Mouse (Mus musculus): Measurements from ENCODE around the gene S100a3. TPM values are rescaled to one million over a fixed set of nuclear protein-coding genes. Genes with fewer than 3 reads are reported as not detected.

S100a3 gene
- total and polyA plus RNA-seq, 3 experiments, result 0.03 to 0.04 TPM; not detected in 1

DNA sequence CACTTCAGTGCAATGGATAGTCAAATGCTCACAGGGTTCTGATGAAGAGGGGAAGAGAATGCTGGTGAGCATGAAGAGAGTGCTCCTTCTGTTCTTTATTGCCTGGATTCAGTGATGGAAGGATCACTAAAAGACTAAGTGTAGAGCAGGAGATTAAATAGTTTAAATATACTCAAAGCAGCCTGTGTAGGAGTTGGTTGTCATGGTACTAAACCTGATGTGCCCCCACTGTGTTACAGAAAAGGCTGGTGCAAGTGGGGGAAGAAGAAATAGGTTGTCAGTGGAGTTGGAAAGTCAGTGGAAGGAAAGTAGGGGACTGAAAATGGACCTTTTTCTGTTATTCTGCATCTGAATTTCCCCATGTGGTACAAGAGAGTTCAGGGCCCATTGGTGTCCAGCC, 88.6 kb downstream of the S100a3 start:
- no peaks in the 10 kb centered on the region for H3K36me3 ChIP-seq (ENCODE audit: control insufficient read depth in 1 of 2, insufficient read depth in 2 of 2, low read length in 2 of 2)
- H3K4me1 ChIP-seq (ENCODE audit: control insufficient read depth in 1 of 2, insufficient read depth in 2 of 2, low read length in 2 of 2), result no peaks in the 10 kb centered on the region
- peaks cover 0 to 3% of the 10 kb centered on the region in 2 experiments; a peak in 2 of 4 replicates for H3K27me3 ChIP-seq (ENCODE audit: control insufficient read depth in 1 of 2, insufficient read depth in 2 of 2, low read length in 2 of 2)
- DNase-seq (ENCODE audit: low read depth, low spot score), result no peak
- TF ChIP-seq MEF2A (IDR thresholded peaks at IDR 0.05; ENCODE audit: extremely low read depth, insufficient replicate concordance, low read depth, low read length, poor library complexity, severe bottlenecking) (no peak), RCOR1 (IDR thresholded peaks at IDR 0.05; ENCODE audit: low read depth, low read length) (no peak), POLR2AphosphoS5 (IDR thresholded peaks at IDR 0.05; ENCODE audit: borderline replicate concordance, low read depth, low read length) (no peak), GABPA (IDR thresholded peaks at IDR 0.05; ENCODE audit: low read depth, low read length) (no peak), POLR2A (IDR thresholded peaks at IDR 0.05; ENCODE audit: control insufficient read depth in 1 of 2, insufficient read depth in 1 of 2, low read depth in 1 of 2, low read length in 2 of 2, poor library complexity in 1 of 2) (no peak), BHLHE40 (IDR thresholded peaks at IDR 0.05; ENCODE audit: borderline replicate concordance, low read depth, low read length) (no peak)
- no peaks in the 10 kb centered on the region for H3K9me3 ChIP-seq (replicated peaks; ENCODE audit: insufficient read depth, low read length)
- no peak overlapping the region for H3K4me3 ChIP-seq (ENCODE audit: control insufficient read depth in 1 of 2, insufficient read depth in 1 of 2, low read depth in 2 of 2, low read length in 2 of 2)
- H3K27ac ChIP-seq (ENCODE audit: control insufficient read depth, low read depth, low read length), result no peak overlapping the region
- no peaks in the 10 kb centered on the region for H3K79me2 ChIP-seq (ENCODE audit: control insufficient read depth, insufficient read depth, low read length, poor library complexity)
- no peak overlapping the region for H3K9ac ChIP-seq (ENCODE audit: control insufficient read depth, low read depth, low read length, poor library complexity, severe bottlenecking)

DNA sequence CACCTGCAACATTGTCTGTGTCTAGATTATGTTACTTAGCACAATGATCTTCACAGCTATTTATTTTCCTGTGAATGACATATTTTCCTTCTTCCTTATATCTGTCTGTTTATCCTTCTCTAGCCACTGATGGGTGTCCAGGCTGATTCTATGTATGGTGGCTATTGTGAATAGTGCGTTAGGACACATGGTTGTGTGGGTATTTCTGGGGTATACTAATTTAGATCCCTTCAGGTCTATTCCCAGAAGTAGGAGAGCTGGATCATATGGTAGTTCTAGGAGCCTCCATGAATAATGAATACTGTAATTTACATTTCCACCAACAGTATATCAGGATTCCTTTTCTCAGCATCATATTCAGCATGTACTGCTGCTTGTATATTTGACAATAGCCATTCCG, 89.5 kb downstream of the S100a3 start:
- no peak overlapping the region for H3K27ac ChIP-seq (ENCODE audit: control insufficient read depth, low read depth, low read length)
- no peak for DNase-seq (ENCODE audit: low read depth, low spot score)
- no peaks in the 10 kb centered on the region for H3K4me1 ChIP-seq (ENCODE audit: control insufficient read depth in 1 of 2, insufficient read depth in 2 of 2, low read length in 2 of 2)
- no peaks in the 10 kb centered on the region for H3K79me2 ChIP-seq (ENCODE audit: control insufficient read depth, insufficient read depth, low read length, poor library complexity)
- no peaks in the 10 kb centered on the region for H3K9me3 ChIP-seq (replicated peaks; ENCODE audit: insufficient read depth, low read length)
- H3K9ac ChIP-seq (ENCODE audit: control insufficient read depth, low read depth, low read length, poor library complexity, severe bottlenecking), result no peak overlapping the region
- H3K27me3 ChIP-seq (ENCODE audit: control insufficient read depth in 1 of 2, insufficient read depth in 2 of 2, low read length in 2 of 2), result peaks cover 0 to 3% of the 10 kb centered on the region in 2 experiments; a peak in 2 of 4 replicates
- no peak overlapping the region for H3K4me3 ChIP-seq (ENCODE audit: control insufficient read depth in 1 of 2, insufficient read depth in 1 of 2, low read depth in 2 of 2, low read length in 2 of 2)
- no peaks in the 10 kb centered on the region for H3K36me3 ChIP-seq (ENCODE audit: control insufficient read depth in 1 of 2, insufficient read depth in 2 of 2, low read length in 2 of 2)
- TF ChIP-seq USF1 (IDR thresholded peaks at IDR 0.05; ENCODE audit: low read depth, low read length) (no peak), ELF1 (IDR thresholded peaks at IDR 0.05; ENCODE audit: low read depth, low read length) (no peak), ZMIZ1 (IDR thresholded peaks at IDR 0.05; ENCODE audit: low read depth, low read length) (no peak), ZC3H11A (IDR thresholded peaks at IDR 0.05; ENCODE audit: low read depth, low read length) (no peak), E2F4 (IDR thresholded peaks at IDR 0.05; ENCODE audit: borderline replicate concordance, low read depth, low read length) (no peak), SMC3 (IDR thresholded peaks at IDR 0.05; ENCODE audit: low read depth, low read length) (no peak), ZNF384 (IDR thresholded peaks at IDR 0.05; ENCODE audit: low read depth, low read length) (no peak), NRF1 (IDR thresholded peaks at IDR 0.05; ENCODE audit: insufficient read depth, low read depth, low read length, poor library complexity, severe bottlenecking) (no peak), NELFE (IDR thresholded peaks at IDR 0.05; ENCODE audit: low read depth, low read length) (no peak)

Other genes starting within 250 kb of the S100a3 start
- gene Slc27a3, start 170.6 kb upstream of the S100a3 start, total RNA-seq (2012; rRNA removed), result 1.4 and 1.9 TPM in 2 replicates
- gene Slc27a3, start 170.6 kb upstream of the S100a3 start, polyA plus RNA-seq (2012; ENCODE audit: insufficient read depth in 1 of 2, insufficient read length in 2 of 2, low read depth in 1 of 2, low replicate concordance in 2 of 2, missing spikeins in 1 of 2), result 1 to 10 TPM in 1 of 2 experiments, not detected in 1; 2.8 TPM
- gene Ints3, start 127.0 kb upstream of the S100a3 start, total RNA-seq (2012; rRNA removed), result 55.9 and 58.5 TPM in 2 replicates
- 100 to 1,000 TPM; 101 to 115 TPM for gene Ints3, start 127.0 kb upstream of the S100a3 start, polyA plus RNA-seq (2012; ENCODE audit: insufficient read depth in 1 of 2, insufficient read length in 2 of 2, low read depth in 1 of 2, low replicate concordance in 2 of 2, missing spikeins in 1 of 2)
- not detected in 2 replicates for gene Npr1, start 94.7 kb upstream of the S100a3 start, total RNA-seq (2012; rRNA removed)
- under 1 TPM in 1 of 2 experiments, not detected in 1; 0.11 TPM for gene Npr1, start 94.7 kb upstream of the S100a3 start, polyA plus RNA-seq (2012; ENCODE audit: insufficient read depth in 1 of 2, insufficient read length in 2 of 2, low read depth in 1 of 2, low replicate concordance in 2 of 2, missing spikeins in 1 of 2)
- gene Ilf2, start 84.5 kb upstream of the S100a3 start, total RNA-seq (2012; rRNA removed), result 162 and 175 TPM in 2 replicates
- gene Ilf2, start 84.5 kb upstream of the S100a3 start, polyA plus RNA-seq (2012; ENCODE audit: insufficient read depth in 1 of 2, insufficient read length in 2 of 2, low read depth in 1 of 2, low replicate concordance in 2 of 2, missing spikeins in 1 of 2), result 100 to 1,000 TPM; 107 to 223 TPM
- gene Snapin, start 69.5 kb upstream of the S100a3 start, total RNA-seq (2012; rRNA removed), result 24.5 and 25.2 TPM in 2 replicates
- gene Snapin, start 69.5 kb upstream of the S100a3 start, polyA plus RNA-seq (2012; ENCODE audit: insufficient read depth in 1 of 2, insufficient read length in 2 of 2, low read depth in 1 of 2, low replicate concordance in 2 of 2, missing spikeins in 1 of 2), result 10 to 100 TPM in 1 of 2 experiments, not detected in 1; 46.8 TPM
- gene Chtop, start 51.1 kb upstream of the S100a3 start, total RNA-seq (2012; rRNA removed), result 201 and 202 TPM in 2 replicates
- gene Chtop, start 51.1 kb upstream of the S100a3 start, polyA plus RNA-seq (2012; ENCODE audit: insufficient read depth in 1 of 2, insufficient read length in 2 of 2, low read depth in 1 of 2, low replicate concordance in 2 of 2, missing spikeins in 1 of 2), result 100 to 1,000 TPM in 1 of 2 experiments, not detected in 1; 320 TPM
- gene S100a1, start 46.2 kb upstream of the S100a3 start, total RNA-seq (2012; rRNA removed), result 8.7 and 14.4 TPM in 2 replicates
- gene S100a1, start 46.2 kb upstream of the S100a3 start, polyA plus RNA-seq (2012; ENCODE audit: insufficient read depth in 1 of 2, insufficient read length in 2 of 2, low read depth in 1 of 2, low replicate concordance in 2 of 2, missing spikeins in 1 of 2), result 10 to 100 TPM in 1 of 2 experiments, not detected in 1; 22.2 TPM
- 26.1 and 29.9 TPM in 2 replicates for gene S100a13, start 46.1 kb upstream of the S100a3 start, total RNA-seq (2012; rRNA removed)
- 10 to 100 TPM in 1 of 2 experiments, not detected in 1; 22.0 TPM for gene S100a13, start 46.1 kb upstream of the S100a3 start, polyA plus RNA-seq (2012; ENCODE audit: insufficient read depth in 1 of 2, insufficient read length in 2 of 2, low read depth in 1 of 2, low replicate concordance in 2 of 2, missing spikeins in 1 of 2)
- gene S100a14, start 33.7 kb upstream of the S100a3 start, total RNA-seq (2012; rRNA removed), result not detected in 2 replicates
- gene S100a14, start 33.7 kb upstream of the S100a3 start, polyA plus RNA-seq (2012; ENCODE audit: insufficient read depth in 1 of 2, insufficient read length in 2 of 2, low read depth in 1 of 2, low replicate concordance in 2 of 2, missing spikeins in 1 of 2), result not detected
- gene S100a16, start 23.3 kb upstream of the S100a3 start, total RNA-seq (2012; rRNA removed), result not detected in 2 replicates
- gene S100a16, start 23.3 kb upstream of the S100a3 start, polyA plus RNA-seq (2012; ENCODE audit: insufficient read depth in 1 of 2, insufficient read length in 2 of 2, low read depth in 1 of 2, low replicate concordance in 2 of 2, missing spikeins in 1 of 2), result not detected
- gene S100a2, start 29.7 kb downstream of the S100a3 start, total RNA-seq (2012; rRNA removed), result not detected in 2 replicates
- not detected for gene S100a2, start 29.7 kb downstream of the S100a3 start, polyA plus RNA-seq (2012; ENCODE audit: insufficient read depth in 1 of 2, insufficient read length in 2 of 2, low read depth in 1 of 2, low replicate concordance in 2 of 2, missing spikeins in 1 of 2)
- not detected in 2 replicates for gene Gm42674, start 41.3 kb downstream of the S100a3 start, total RNA-seq (2012; rRNA removed)
- gene Gm42674, start 41.3 kb downstream of the S100a3 start, polyA plus RNA-seq (2012; ENCODE audit: insufficient read depth in 1 of 2, insufficient read length in 2 of 2, low read depth in 1 of 2, low replicate concordance in 2 of 2, missing spikeins in 1 of 2), result not detected
- 0.73 and 0.82 TPM in 2 replicates for gene S100a4, start 43.2 kb downstream of the S100a3 start, total RNA-seq (2012; rRNA removed)
- 1 to 10 TPM in 1 of 2 experiments, not detected in 1; 2.3 TPM for gene S100a4, start 43.2 kb downstream of the S100a3 start, polyA plus RNA-seq (2012; ENCODE audit: insufficient read depth in 1 of 2, insufficient read length in 2 of 2, low read depth in 1 of 2, low replicate concordance in 2 of 2, missing spikeins in 1 of 2)
- gene S100a5, start 47.9 kb downstream of the S100a3 start, total RNA-seq (2012; rRNA removed), result not detected in 2 replicates
- not detected for gene S100a5, start 47.9 kb downstream of the S100a3 start, polyA plus RNA-seq (2012; ENCODE audit: insufficient read depth in 1 of 2, insufficient read length in 2 of 2, low read depth in 1 of 2, low replicate concordance in 2 of 2, missing spikeins in 1 of 2)
- 0.85 and 2.1 TPM in 2 replicates for gene S100a6, start 52.3 kb downstream of the S100a3 start, total RNA-seq (2012; rRNA removed)
- gene S100a6, start 52.3 kb downstream of the S100a3 start, polyA plus RNA-seq (2012; ENCODE audit: insufficient read depth in 1 of 2, insufficient read length in 2 of 2, low read depth in 1 of 2, low replicate concordance in 2 of 2, missing spikeins in 1 of 2), result 1 to 10 TPM in 1 of 2 experiments, not detected in 1; 4.7 TPM
- not detected in 2 replicates for gene S100a7a, start 93.4 kb downstream of the S100a3 start, total RNA-seq (2012; rRNA removed)
- not detected for gene S100a7a, start 93.4 kb downstream of the S100a3 start, polyA plus RNA-seq (2012; ENCODE audit: insufficient read depth in 1 of 2, insufficient read length in 2 of 2, low read depth in 1 of 2, low replicate concordance in 2 of 2, missing spikeins in 1 of 2)
- not detected in 2 replicates for gene S100a8, start 108.4 kb downstream of the S100a3 start, total RNA-seq (2012; rRNA removed)
- gene S100a8, start 108.4 kb downstream of the S100a3 start, polyA plus RNA-seq (2012; ENCODE audit: insufficient read depth in 1 of 2, insufficient read length in 2 of 2, low read depth in 1 of 2, low replicate concordance in 2 of 2, missing spikeins in 1 of 2), result not detected
- gene S100a9, start 135.1 kb downstream of the S100a3 start, total RNA-seq (2012; rRNA removed), result not detected in 2 replicates
- gene S100a9, start 135.1 kb downstream of the S100a3 start, polyA plus RNA-seq (2012; ENCODE audit: insufficient read depth in 1 of 2, insufficient read length in 2 of 2, low read depth in 1 of 2, low replicate concordance in 2 of 2, missing spikeins in 1 of 2), result not detected
- not detected in 2 replicates for gene Pglyrp4, start 166.3 kb downstream of the S100a3 start, total RNA-seq (2012; rRNA removed)
- gene Pglyrp4, start 166.3 kb downstream of the S100a3 start, polyA plus RNA-seq (2012; ENCODE audit: insufficient read depth in 1 of 2, insufficient read length in 2 of 2, low read depth in 1 of 2, low replicate concordance in 2 of 2, missing spikeins in 1 of 2), result not detected
- not detected in 2 replicates for gene Gm5849, start 217.3 kb downstream of the S100a3 start, total RNA-seq (2012; rRNA removed)
- not detected for gene Gm5849, start 217.3 kb downstream of the S100a3 start, polyA plus RNA-seq (2012; ENCODE audit: insufficient read depth in 1 of 2, insufficient read length in 2 of 2, low read depth in 1 of 2, low replicate concordance in 2 of 2, missing spikeins in 1 of 2)